In genomic region chr8:70212112-70213055, GRCm38 (mm10) we compare ENCODE assay signal across 7 mouse cellular contexts. TPM values are rescaled to one million over a fixed set of nuclear protein-coding genes. Genes with fewer than 3 reads are reported as not detected.
A peak's percentile ranks its signal among the peaks of the same experiment; 100 is the strongest.
DNase-seq lines count a peak whose midpoint lies in the region; ATAC-seq lines count a peak whose summit lies in the region.

Gene Slc25a42 (minus strand): TSS chr8:70212305.

- peak within 1 kb of the TSS; percentile 17; the same call in 1 of the 2 replicates for H3K27ac ChIP-seq in embryonic facial prominence, embryonic 12.5 days
- no peak within 1 kb of the TSS for H3K27ac ChIP-seq in limb, embryonic 11.5 days (replicated peaks; ENCODE audit: low read depth, low read length)
- H3K27ac ChIP-seq in midbrain, embryonic 14.5 days (replicated peaks; ENCODE audit: low read depth, low read length), result peak within 1 kb of the TSS; percentile 70

- peaks cover 24% of the 10 kb centered on the region for H3K4me1 ChIP-seq in embryonic facial prominence, embryonic 12.5 days
- H3K4me1 ChIP-seq in limb, embryonic 11.5 days (ENCODE audit: control insufficient read depth, insufficient read depth, low read length), result 0 out of 2 replicates have a peak, but pooled peaks cover 2% of the 10 kb centered on the region
- H3K4me1 ChIP-seq in midbrain, embryonic 14.5 days (ENCODE audit: control insufficient read depth, insufficient read depth, low read length), result 0 out of 2 replicates have a peak, but pooled peaks cover 9% of the 10 kb centered on the region

- DNase-seq in adrenal gland, postnatal 25 days, result peak; percentile 94
- peak; percentile 100 for DNase-seq in heart, adult 11 months
- peak; percentile 97 for DNase-seq in kidney, adult 18-20 months
- peak; percentile 93 for DNase-seq in limb, embryonic 11.5 days (ENCODE audit: low spot score)
- peak; percentile 99 for DNase-seq in midbrain, embryonic 14.5 days
- peak; percentile 85 to 93 for DNase-seq in spleen, adult 18-20 months

- ATAC-seq in embryonic facial prominence, embryonic 12.5 days (ENCODE audit: insufficient number of reproducible peaks, insufficient read depth, low FRiP score, low TSS enrichment), result peak; percentile 99
- peak; percentile 99 for ATAC-seq in limb, embryonic 11.5 days (ENCODE audit: insufficient number of reproducible peaks, low FRiP score, low TSS enrichment, low read depth)
- peak; percentile 99 for ATAC-seq in midbrain, embryonic 14.5 days (ENCODE audit: low FRiP score, low TSS enrichment)

- H3K4me3 ChIP-seq in embryonic facial prominence, embryonic 12.5 days, result peak within 1 kb of the TSS; percentile 69
- H3K4me3 ChIP-seq in limb, embryonic 11.5 days (ENCODE audit: low read depth, low read length), result peak within 1 kb of the TSS; percentile 63
- H3K4me3 ChIP-seq in midbrain, embryonic 14.5 days (replicated peaks; ENCODE audit: low read depth, low read length), result peak within 1 kb of the TSS; percentile 65

- H3K36me3 ChIP-seq in embryonic facial prominence, embryonic 12.5 days, result no peaks in the 10 kb centered on the region
- H3K36me3 ChIP-seq in limb, embryonic 11.5 days (ENCODE audit: control insufficient read depth, insufficient read depth, low read length), result no peaks in the 10 kb centered on the region
- H3K36me3 ChIP-seq in midbrain, embryonic 14.5 days (ENCODE audit: control insufficient read depth, insufficient read depth, low read length), result no peaks in the 10 kb centered on the region

- no peaks in the 10 kb centered on the region for H3K9me3 ChIP-seq in embryonic facial prominence, embryonic 12.5 days
- no peaks in the 10 kb centered on the region for H3K9me3 ChIP-seq in limb, embryonic 11.5 days (ENCODE audit: control insufficient read depth, low read length)
- no peaks in the 10 kb centered on the region for H3K9me3 ChIP-seq in midbrain, embryonic 14.5 days (ENCODE audit: control insufficient read depth, low read length)

- WGBS in embryonic facial prominence, embryonic 12.5 days, result under 1% methylated on average over 66 of the region's 66 CpGs
- under 1% methylated on average over 63 of the region's 66 CpGs for WGBS in limb, embryonic 11.5 days
- under 1% methylated on average over 66 of the region's 66 CpGs for WGBS in midbrain, embryonic 14.5 days

- H3K27me3 ChIP-seq in embryonic facial prominence, embryonic 12.5 days, result 0 out of 2 replicates have a peak, but pooled peaks cover 4% of the 10 kb centered on the region
- H3K27me3 ChIP-seq in limb, embryonic 11.5 days (ENCODE audit: control insufficient read depth, insufficient read depth, low read length), result no peaks in the 10 kb centered on the region
- peaks cover 10% of the 10 kb centered on the region for H3K27me3 ChIP-seq in midbrain, embryonic 14.5 days (ENCODE audit: control insufficient read depth, insufficient read depth, low read length)

- H3K4me2 ChIP-seq in embryonic facial prominence, embryonic 12.5 days (replicated peaks), result peak within 1 kb of the TSS; percentile 99
- H3K4me2 ChIP-seq in limb, embryonic 11.5 days (ENCODE audit: low read depth, severe bottlenecking), result peak within 1 kb of the TSS; percentile 99
- peak within 1 kb of the TSS; percentile 97 for H3K4me2 ChIP-seq in midbrain, embryonic 14.5 days (ENCODE audit: low read length)

- H3K9ac ChIP-seq in embryonic facial prominence, embryonic 12.5 days, result peak within 1 kb of the TSS; percentile 70
- peak within 1 kb of the TSS; percentile 57 for H3K9ac ChIP-seq in limb, embryonic 11.5 days (ENCODE audit: low read length)
- peak within 1 kb of the TSS; percentile 60 for H3K9ac ChIP-seq in midbrain, embryonic 14.5 days (replicated peaks; ENCODE audit: low read length)

RNA-seq across cellular contexts. Expression of gene Slc25a42, which starts in this region (rescaled TPM):
- total RNA-seq in adrenal gland, postnatal 25 days (2021), result 57.7 and 65.6 TPM in 2 replicates
- 4.4 and 4.6 TPM in 2 replicates for polyA plus RNA-seq in embryonic facial prominence, embryonic 12.5 days (2016; fragmentation: Nextera tagmentation; extraction: Ambion mirVana)
- polyA plus RNA-seq in limb, embryonic 11.5 days (2014; fragmentation: Nextera tagmentation; extraction: Ambion mirVana), result 2.1 and 2.4 TPM in 2 replicates
- polyA plus RNA-seq in midbrain, embryonic 14.5 days (2014; fragmentation: Nextera tagmentation; extraction: Ambion mirVana), result 5.1 and 5.6 TPM in 2 replicates
